Mouse (Mus musculus) cerebellum, adult 8-10 months (tissue): ENCODE data around the gene Gm11239.
"Not testable (repeated sequence)": the region's sequence is repeated elsewhere in the genome, so short reads cannot be mapped to it uniquely, and the experiment has no call there.

Experiments
- DNase-seq: peaks from one replicate; pipeline ENCODE4 v3.0.0; 2022

The Gm11239 gene

GRCm38 (mm10) chr4:73668054-73668453 lies at the start of gene Gm11239:
Gene Gm11239 (plus strand): TSS chr4:73668354.
- DNase-seq = not testable (repeated sequence)

- DNase-seq = not testable (repeated sequence)
Measured at GRCm38 (mm10) chr4:73622684-73623083, 45.5 kb upstream of the Gm11239 start, which contains the start of gene Gm11237. Gene Gm11237 (plus strand): TSS chr4:73622984.

GRCm38 (mm10) chr4:73637821-73638220 lies 30.3 kb upstream of the Gm11239 start, which contains the start of gene Gm11236:
Gene Gm11236 (plus strand): TSS chr4:73638121.
- not testable (repeated sequence) for DNase-seq

GRCm38 (mm10) chr4:73661864-73662263 lies 6.3 kb upstream of the Gm11239 start:
- not testable (repeated sequence) for DNase-seq

GRCm38 (mm10) chr4:73683216-73683615 lies 15.1 kb downstream of the Gm11239 start, which contains the start of gene Gm428:
Gene Gm428 (plus strand): TSS chr4:73683516.
- DNase-seq = not testable (repeated sequence)

- DNase-seq = no peak
Measured at GRCm38 (mm10) chr4:73718761-73719160, 50.6 kb downstream of the Gm11239 start.

GRCm38 (mm10) chr4:73719819-73720218 lies 51.7 kb downstream of the Gm11239 start:
- no peak for DNase-seq
